Mouse (Mus musculus) cerebellum, adult 9-10 months (tissue): ENCODE data around the gene Ei24.

Source experiments
- DNase-seq: peaks from one replicate; pipeline ENCODE4 v3.0.0; 2022

Ei24 gene

DNA sequence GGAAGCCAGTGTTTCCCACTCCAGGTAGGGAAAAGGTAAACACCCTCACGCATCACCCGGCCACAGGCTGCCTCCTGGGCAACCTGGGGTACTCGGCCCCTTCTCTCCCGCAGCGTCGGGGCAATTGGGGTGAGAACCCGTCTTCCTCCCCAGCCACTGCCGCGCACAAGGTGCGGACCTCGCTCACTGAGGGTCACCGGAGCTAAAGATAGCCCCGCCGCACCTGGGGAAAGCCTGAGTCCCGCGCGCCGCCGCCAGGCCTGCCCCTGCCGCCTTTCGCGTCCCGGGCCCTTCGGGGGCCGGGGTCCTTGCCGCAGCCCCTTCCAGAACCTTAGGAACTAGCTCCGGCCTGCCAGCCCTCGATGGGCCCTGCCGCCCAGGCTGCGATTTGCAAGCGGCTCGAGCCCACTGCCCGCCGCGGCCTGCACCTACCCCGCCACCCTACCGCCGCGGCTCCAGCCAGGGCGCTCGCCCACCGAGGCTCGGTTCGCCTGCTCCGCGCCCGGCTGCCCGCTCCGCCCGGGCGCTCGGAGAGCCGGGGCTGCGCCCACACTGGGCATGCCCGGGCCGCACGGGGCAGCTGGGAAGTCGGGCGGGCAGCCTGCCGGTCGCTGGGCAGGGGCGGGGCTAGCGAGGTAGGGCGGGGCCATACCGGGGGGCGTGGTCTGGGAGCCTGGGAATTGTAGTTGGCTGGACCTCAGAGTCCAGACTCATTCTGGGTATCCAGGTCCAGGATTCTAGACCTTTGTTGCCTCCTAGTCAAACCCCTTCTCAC, at the start of gene Ei24:
Gene Ei24, minus strand, starts transcription at position 613 of the 775 bp plus-strand sequence.
- DNase-seq = peak; percentile 97

DNA sequence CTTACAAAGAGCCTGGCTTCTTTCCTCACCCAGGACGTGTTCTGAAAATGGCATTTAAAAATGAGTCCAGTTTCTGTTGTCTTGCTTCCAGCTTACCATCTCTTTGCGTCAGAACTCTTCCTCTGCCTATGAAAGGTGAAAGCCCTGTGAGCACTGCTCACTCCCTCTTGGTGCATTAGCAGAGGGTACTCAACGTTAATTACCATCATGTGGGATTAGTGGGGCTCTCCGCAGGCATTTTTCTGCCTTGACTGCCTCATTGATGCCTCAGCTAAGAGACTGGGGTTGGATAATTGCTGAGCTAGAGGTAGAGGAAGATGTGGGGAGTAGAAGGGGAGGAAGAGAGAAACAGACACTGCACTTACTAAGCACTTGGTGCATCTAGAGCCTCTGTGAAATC, 49.2 kb upstream of the Ei24 start:
- no peak for DNase-seq

DNA sequence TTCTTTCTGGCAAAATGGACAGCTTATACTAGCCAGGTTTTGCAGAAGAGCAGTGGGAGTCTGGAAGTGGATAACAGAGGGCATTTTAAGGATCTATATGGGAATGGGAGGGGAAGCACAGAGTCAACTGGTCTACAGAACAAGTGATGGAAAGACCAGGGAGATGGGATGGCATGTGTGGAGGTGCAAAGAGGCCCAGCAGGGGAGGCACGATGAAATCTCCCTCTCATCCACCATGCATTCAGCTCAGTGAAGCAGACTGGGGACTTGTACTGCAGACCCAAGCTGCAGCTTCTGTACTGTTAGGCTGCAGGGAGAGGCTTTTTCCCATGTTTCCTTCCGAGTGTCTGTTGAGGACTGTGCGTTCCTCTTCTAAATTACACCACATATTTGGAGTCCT, 36.7 kb upstream of the Ei24 start:
- DNase-seq = peak; percentile 72

DNA sequence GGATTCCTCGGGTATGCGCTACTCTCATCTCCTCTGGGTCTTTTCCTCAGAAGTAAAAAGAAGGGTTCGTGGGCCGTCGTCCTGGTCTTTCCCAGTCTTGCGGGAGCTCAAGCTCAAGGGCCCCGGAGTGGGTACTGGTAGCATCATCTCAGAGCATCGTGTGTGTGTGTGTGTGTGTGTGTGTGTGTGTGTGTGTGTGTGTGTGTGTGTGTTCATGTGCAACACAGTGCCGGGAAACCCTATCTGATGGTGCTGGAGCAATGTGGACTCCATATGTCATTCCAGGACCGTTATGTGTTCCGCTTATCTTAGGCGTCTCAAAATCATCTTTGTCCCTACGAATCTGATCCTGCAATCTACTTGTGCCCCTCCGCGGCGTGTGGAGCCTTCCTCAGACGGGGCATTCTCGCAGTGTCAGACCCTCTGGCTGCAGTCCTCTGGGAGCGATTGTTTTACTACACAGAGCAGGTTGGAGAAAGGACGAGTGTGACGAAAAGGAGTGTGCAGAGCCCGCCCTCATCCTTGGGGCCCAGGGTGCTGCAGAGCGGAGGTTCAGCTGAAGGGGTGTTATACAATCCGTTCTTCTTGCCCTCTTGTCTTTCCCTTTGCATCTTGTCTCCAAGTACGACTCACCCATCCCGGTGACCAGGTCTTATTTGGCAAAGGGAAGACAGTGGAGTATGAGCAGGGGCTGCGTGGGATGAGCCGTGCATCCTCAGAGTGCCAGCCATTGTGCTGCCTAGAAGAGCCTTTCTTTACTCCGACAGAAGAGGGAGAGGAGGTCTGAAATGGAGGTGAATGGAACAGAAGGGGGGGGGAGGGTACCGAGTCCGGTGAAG, 36.1 kb upstream of the Ei24 start:
- peak; percentile 81 for DNase-seq

DNA sequence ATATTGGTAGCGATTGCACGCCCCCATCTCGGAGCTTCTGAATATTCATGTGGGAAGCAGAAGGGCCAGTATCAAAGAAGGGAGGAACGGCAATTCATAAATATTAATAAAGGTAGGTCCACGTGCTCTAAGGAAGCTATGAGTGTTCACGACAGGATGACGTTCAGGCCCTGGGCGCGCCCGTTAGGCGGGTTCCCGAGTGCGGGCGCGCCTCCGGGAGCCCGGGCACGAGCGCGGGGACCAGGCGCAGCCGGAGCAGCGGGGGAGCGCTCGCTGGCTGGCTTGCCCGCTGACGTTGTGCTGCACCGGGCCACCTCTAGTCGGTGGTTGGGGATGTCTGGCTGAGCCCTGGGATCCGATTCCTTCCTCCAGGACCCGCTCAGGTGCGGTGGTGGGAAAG, 35.3 kb upstream of the Ei24 start:
- DNase-seq = peak; percentile 95

DNA sequence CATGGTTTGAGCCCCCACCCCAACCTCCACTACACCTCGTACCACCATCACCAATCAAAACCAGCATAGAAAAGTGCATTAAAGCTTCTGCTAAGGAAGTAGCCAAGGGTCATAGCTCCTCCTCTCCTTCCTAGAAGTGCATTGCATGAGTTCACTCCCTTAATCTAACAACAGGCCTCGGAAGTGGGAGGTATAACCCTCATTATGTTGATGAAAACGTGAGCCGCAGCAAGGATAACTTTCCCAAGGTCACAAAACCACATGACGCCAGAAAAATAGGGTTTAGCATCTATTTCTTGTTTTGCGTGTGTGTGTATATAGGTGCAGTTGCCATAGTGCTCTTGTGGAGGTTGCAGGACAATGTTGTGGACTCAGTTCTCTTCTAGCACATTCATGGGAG, 34.2 kb upstream of the Ei24 start:
- peak; percentile 57 for DNase-seq

DNA sequence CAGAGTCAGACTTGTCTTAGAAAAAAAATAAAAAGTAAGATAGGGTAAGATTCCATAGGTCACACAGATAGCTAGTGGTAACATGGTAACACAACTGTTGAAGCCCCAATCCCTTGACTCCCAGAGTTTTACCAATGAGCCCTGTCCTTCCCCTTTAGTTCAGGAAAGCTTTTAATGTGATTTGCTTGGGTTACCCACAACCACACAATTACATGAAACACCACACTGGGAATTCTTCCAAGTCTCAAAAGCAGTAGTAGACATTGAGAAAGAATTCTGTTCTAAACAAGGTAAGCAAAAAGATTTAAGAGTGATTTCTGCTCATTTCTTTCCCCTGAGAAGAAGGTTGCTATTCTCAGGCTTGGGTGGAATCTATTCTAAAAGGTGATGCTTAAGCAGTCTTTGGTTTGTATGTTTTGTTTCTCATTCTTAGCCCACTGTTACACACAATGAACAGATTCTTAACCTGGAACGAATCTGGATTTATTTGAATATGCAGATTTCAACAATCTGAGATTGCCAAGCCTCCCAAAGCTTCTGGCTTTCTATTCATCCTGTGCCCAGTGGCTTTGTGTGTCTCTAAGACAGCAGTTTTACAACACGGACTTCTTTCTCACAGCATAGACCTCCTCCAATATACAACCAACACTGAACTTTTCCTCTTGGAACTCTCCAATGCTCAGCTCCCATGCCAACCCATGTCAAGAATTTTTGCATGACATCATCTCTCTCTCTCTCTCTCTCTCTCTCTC, 29.6 kb upstream of the Ei24 start:
- DNase-seq = no peak

DNA sequence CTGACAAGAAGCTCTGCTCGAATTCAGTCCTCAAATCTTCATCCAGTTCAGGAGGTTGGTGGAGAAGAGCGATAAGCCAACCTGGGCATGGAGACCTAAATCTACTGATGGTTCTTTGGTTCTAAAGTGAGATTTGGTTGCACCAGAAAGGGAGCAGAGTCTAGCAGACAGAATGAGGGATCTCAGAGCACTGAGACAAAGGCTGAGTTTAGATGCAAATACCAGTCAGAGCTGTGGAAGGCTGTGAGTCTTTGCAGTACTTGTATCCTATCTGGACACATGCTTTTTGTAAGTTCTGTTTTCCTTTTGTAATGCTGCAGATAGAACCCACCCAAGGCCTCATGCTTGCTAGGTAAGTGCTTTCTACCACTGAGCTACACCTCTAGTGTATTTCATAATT, 24.8 kb upstream of the Ei24 start:
- no peak for DNase-seq

DNA sequence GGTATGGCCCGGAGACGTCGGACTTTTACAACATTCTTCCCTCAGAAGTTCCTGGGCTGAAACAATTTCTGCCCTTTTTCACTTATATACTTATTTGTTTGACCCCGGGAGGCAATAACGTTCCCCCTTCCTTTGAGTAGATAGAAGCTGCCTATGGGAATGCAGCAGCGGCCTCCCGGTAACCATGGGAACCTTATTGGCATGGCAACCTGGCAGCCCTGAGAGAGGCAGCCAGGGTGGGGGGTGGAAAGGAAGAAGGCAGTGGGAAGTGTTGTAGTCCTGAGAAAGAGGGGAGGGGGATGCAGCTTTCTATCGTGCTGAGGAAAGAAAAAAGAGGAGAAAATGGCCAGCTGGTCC, 24.4 kb upstream of the Ei24 start, which contains the start of gene Fez1:
Gene Fez1, plus strand, starts transcription at position 221 of the 357 bp plus-strand sequence.
- DNase-seq = peak; percentile 64

DNA sequence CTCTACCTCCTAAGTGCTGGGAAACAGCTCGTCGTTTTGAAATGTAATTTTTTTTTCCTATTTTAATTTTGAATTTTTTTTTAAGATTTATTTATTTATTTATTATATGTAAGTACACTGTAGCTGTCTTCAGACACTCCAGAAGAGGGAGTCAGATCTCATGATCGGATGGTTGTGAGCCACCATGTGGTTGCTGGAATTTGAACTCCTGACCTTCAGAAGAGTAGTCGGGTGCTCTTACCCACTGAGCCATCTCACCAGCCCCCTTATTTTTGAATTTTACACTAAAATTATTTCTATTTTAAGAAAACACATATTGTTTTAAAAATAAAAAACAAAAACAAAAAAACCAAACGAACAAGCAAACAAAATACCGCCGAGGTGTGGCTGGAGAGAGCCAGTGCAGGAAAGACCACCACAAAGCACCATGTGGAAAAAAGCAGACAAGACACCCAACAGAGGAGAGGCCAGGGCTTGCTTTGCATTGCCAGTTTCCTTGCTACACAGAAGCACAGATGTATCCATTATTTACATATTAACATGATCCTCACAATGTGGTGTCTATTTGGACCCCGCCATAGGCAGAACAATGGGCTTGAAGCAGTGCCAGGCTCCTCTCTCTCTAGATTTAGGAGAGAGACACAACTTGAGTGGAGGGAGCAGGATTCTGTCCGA, 23.9 kb upstream of the Ei24 start:
- DNase-seq = no peak

DNA sequence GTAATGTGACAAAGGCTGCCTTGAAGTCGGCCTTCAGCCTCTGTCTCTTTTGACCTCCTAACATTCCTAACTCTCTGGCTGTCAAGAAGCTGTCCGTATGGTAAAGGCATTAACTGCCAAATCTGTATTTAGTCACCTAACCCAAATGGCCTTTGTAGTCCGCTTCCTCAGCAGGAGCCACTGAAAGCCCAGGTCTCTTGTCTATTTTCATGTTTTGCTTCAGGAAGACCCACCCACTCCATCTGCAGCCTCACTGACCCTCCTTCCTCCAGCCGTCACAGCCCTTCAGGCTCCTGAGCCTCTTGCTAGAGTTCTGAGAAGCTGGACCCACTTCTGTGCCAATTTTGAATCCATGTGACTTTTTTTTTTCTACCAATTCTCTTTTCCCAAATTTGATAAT, 21.7 kb upstream of the Ei24 start:
- no peak for DNase-seq

DNA sequence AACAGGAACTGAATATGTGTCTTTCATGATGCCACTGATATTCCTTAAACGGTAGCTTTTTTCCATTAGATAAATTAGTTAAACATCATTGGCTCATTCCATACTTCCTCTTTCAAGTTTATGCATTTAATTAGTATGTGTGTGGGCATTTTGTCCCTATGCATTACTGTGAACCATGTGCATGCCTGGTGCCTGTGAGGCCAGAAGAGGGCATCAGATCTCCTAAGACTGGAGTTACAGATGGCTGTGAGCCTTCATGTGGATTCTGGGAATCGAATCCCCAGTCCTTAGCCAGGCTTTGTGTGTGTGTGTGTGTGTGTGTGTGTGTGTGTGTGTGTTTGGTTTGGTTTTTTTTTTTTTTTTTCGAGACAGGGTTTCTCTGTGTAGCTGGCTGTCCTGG, 17.3 kb upstream of the Ei24 start:
- no peak for DNase-seq

DNA sequence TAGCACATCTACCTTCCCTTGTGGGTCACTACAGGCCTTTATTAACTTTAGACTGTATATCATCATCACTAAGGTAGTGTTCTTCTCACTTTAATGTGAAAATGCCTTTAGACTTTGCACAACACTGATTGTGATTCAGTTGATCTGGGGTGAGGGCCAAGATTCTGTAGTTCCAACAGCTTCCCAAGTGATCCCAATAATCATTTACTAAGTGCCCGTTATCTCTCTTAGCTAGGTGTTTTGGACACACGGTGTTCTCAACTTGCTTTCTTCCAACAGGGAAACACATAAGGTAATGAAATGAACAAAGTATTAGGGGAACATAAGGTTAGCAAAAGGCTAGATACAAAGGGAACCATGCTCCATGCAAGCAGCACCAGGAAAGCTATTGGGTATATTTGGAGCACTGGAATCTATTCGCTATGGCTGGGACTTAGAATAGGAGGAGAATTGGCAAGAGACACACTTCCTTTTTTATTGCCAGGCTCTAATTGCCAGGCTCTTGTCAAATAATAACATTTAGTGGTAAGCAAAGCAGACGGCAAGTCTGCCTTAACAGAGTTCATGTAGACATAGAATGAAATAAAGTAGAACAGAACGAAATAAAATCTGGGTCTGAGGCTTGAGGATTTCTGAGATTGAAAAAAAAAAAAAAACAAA, 11.1 kb upstream of the Ei24 start:
- DNase-seq = no peak

DNA sequence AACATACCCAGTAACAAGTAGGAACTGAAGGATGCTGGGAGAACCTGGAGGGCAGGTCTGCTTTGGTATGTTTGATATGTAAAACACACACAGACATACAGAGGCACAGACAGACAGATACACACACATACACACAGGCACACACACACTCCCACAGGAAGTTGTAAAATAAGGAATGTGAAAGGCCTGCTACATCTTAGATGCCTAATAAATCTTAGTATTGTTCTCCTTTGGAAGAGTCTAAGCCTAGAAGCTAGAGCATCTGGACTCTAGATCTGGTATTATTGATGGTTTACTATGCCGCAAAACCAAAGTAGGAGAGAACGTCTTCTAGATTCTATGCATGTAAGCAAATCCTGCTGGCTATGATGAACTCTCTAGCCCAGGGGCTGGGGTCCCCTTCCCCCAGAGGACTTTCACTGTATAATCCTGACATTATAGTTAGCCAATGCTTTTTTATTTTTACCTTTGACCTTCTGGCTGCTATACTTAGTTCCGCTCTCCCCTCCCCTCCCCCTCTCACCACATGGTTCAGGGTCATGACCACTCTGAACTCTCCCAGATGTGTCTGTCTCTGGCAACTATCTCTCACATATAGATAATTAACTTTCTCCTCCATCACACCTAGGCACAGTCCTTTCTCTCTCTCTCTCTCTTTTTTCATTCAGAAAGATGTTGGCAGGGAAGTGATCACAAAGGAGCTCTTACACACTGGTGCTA, 8.2 kb upstream of the Ei24 start:
- no peak for DNase-seq

DNA sequence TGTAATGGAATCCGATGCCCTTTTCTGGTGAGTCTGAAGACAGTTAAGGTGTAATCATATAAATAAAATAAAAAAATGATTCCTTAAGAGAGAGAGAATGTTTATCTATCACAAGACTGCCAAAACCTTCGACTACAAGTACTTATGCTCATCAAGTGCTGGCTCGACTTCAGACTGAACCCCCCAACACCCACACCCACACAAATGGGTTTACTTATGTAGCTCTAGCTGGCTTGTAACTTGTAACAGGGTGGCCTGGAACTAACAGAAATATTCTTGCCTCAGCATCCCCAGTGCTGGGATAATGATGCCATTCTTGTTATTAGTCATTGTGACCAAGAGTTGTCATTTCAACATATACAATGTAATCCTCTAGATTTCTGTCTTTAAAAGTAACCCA, 6.7 kb upstream of the Ei24 start:
- no peak for DNase-seq

DNA sequence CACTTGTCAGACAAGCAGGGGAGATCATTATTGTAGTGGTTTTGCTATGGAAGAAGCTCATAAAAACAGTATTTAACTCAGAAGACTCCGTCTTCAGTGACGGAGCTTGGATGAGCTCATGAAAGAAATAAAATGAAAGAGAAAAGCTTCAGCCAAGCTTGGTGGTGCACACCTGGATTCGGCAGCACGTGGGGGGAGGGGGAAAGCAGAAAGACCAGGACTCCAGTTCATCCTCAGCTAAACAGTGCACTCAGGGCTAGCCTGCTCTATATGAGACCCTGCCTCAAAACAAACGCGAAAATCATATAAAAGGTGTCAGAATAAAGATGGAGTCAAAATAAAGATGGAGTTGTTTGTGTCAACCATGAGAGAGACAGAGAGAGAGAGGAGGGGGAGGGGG, 6.2 kb upstream of the Ei24 start:
- DNase-seq = no peak

DNA sequence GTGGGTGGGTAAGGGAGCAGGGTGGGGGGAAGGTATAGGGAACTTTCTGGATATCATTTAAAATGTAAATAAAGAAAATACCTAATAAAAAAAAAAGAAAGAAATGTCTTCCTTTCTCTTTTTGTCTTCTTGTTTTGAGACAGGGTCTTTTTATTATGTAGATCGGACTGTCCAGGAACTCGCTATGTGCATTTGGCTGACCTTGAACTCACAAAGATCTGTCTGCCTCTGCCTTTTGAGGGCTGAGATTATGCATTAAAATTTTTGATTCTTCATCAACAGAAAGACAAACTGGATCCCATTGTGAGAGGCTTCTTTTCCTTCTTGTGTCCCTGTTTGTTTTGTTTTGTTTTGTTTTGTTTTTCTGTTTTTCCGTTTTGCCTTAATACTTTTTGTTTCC, 5.8 kb upstream of the Ei24 start:
- DNase-seq = no peak

DNA sequence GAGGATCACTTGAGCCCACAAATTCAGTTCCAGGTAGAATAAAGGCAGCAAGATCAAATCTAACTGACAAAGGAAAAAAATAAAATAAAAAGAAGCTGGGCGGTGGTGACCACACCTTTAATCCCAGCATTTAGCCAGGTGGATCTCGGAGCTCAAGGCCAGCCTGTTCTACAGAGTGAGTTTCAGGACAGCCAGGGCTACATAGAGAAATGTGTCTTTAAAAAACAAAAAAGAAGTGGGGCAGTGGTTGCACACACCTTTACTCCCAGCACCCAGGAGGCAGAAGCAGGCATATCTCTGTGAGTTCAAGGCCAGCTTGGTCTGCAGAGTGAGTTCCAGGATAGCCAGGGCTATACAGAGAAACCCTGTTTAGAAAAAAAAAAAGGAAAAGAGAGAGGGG, 4.8 kb upstream of the Ei24 start:
- no peak for DNase-seq

DNA sequence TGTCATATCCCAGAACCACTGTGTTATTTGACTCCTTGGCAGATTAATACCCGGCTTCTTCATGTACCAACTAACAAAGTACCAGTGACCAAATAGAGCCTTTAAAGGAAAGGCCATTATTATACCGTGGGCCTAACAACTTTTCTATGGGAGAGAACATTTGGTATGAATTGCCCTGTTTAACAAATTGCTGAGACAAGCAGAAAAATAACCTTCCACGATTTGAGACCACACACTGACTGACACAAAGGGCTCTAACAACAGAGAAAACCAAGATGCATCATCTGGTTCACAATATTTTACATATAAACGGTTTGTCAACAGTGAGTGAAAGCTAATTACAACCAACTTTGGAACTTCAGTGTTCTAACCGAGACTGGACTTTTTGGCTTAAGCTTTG, 969 bp downstream of the Ei24 start:
- DNase-seq = peak; percentile 19

DNA sequence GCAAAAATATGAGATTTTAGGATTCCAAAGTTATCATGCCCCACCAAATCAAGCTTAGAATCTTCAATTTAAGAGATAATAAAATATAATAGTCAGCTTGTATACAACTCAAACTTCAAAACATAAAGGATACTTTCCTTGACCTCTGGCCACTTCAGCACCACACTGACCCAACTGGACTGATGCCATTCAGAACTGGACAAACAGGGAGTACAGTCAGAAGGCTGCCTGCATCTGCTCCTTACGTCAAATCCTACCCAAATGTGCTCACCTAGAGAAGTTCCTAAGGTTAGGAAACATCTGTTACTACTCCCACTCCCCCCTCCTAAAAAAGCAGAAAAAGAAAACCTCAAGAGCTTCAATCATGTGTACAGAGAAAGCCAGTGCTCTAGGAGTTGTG, 1.6 kb downstream of the Ei24 start:
- DNase-seq = peak; percentile 16

DNA sequence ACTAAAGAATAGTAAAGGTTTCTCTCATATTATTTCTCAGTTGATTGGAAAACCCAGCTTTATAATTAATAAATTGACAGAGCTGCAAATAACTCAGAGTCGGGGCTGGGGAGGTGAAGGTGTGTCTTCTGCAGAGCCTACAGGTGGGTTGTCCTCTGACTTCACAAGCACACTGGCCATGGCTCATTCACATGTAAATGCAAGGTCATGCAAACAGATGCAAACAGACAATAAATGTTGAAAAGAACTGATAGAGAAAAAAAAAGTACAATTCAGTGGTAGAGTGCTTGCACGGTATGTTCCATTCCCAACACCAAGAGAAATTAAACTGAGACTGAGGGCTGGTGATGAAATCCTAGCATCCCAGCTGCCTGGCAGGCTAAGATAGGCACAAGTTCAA, 2.7 kb downstream of the Ei24 start:
- DNase-seq = no peak

DNA sequence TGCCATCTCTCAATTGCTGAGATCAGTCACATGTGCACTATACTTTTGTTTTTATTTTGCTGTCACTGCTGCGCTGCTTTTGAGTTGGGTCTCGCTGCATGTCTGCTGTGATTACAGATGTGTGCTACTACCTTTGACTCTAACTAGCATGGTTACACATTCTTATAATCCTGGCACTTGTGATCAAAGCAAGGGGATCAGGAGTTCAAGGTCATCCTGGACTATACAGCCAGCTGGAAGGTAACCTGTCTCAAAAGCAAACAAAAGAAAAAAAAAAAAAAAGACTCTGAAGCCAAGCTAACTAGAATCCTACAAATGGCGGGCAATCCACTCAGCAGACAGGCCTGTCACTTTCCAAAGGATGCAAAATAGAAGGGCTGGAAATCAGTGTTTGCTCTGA, 5.0 kb downstream of the Ei24 start:
- no peak for DNase-seq
